In genomic region chr15:81835007-81835880, GRCm38 (mm10) we compare ENCODE assay signal across 10 mouse cellular contexts. TPM values are rescaled to one million over a fixed set of nuclear protein-coding genes. Genes with fewer than 3 reads are reported as not detected.
A peak's percentile ranks its signal among the peaks of the same experiment; 100 is the strongest.
DNase-seq lines count a peak whose midpoint lies in the region; ATAC-seq and TF ChIP-seq lines count a peak whose summit lies in the region.
"Had no signal": no experiment of that assay in that cellular context is flagged by ENCODE, and none has a peak within 500 bp of the region (broad histone marks: within the 10 kb centered on the region; RNA-seq: fewer than 3 reads in every experiment).

No protein-coding gene starts in this region.

- no peak overlapping the region for H3K4me3 ChIP-seq in lung, postnatal 0 days (ENCODE audit: low read depth, low read length)
- H3K4me3 ChIP-seq in kidney, embryonic 15.5 days (replicated peaks), result no peak overlapping the region
- no peak overlapping the region for H3K4me3 ChIP-seq in stomach, embryonic 14.5 days (ENCODE audit: low read depth, low read length)

- no peak for TF ChIP-seq EP300 in lung, postnatal 0 days (IDR thresholded peaks at IDR 0.05)

- H3K4me2 ChIP-seq in lung, postnatal 0 days (replicated peaks; ENCODE audit: low read depth, low read length), result no peak overlapping the region
- H3K4me2 ChIP-seq in kidney, embryonic 15.5 days, result peak overlapping the region; percentile 63
- H3K4me2 ChIP-seq in stomach, embryonic 14.5 days (replicated peaks; ENCODE audit: low read depth, low read length), result peak overlapping the region; percentile 70; the same call in 1 of the 2 replicates

- TF ChIP-seq CTCF in lung, postnatal 0 days (IDR thresholded peaks at IDR 0.05), result no peak

- peak; percentile 31 to 33 for DNase-seq in cerebellum, postnatal 10 days
- no peak for DNase-seq in cerebellum, postnatal 36 days
- no peak for DNase-seq in lung, postnatal 0 days (ENCODE audit: low spot score)
- no peak for DNase-seq in lung, postnatal 4 days
- no peak for DNase-seq in T-cell, adult 2 months (ENCODE audit: low spot score)
- DNase-seq in layer of hippocampus, postnatal 10 days (ENCODE audit: low spot score in 2 of 2), result no peak
- DNase-seq: midbrain, embryonic 14.5 days; right cerebral cortex, adult 18-20 months had no signal

- H3K9me3 ChIP-seq in lung, postnatal 0 days (ENCODE audit: low read length), result no peaks in the 10 kb centered on the region
- H3K9me3 ChIP-seq in kidney, embryonic 15.5 days (replicated peaks), result no peaks in the 10 kb centered on the region
- H3K9me3 ChIP-seq in stomach, embryonic 14.5 days (ENCODE audit: control insufficient read depth, low read depth, low read length), result no peaks in the 10 kb centered on the region

- WGBS in lung, postnatal 0 days, result 76% methylated on average over 10 of the region's 10 CpGs
- 59% methylated on average over 10 of the region's 10 CpGs for WGBS in kidney, embryonic 15.5 days
- 62% methylated on average over 10 of the region's 10 CpGs for WGBS in stomach, embryonic 14.5 days

- H3K36me3 ChIP-seq in lung, postnatal 0 days (ENCODE audit: insufficient read depth, low read length), result no peaks in the 10 kb centered on the region
- H3K36me3 ChIP-seq in kidney, embryonic 15.5 days, result no peaks in the 10 kb centered on the region
- no peaks in the 10 kb centered on the region for H3K36me3 ChIP-seq in stomach, embryonic 14.5 days (ENCODE audit: control insufficient read depth, insufficient read depth, low read length)

- H3K27ac ChIP-seq in lung, postnatal 0 days (ENCODE audit: low read length), result peak overlapping the region; percentile 68
- peak overlapping the region; percentile 13; the same call in 1 of the 2 replicates for H3K27ac ChIP-seq in kidney, embryonic 15.5 days
- H3K27ac ChIP-seq in stomach, embryonic 14.5 days (ENCODE audit: low read length), result no peak overlapping the region

- ATAC-seq in lung, postnatal 0 days, result no peak
- no peak for ATAC-seq in kidney, embryonic 15.5 days (replicated peaks; ENCODE audit: low FRiP score)
- no peak for ATAC-seq in stomach, embryonic 14.5 days (ENCODE audit: insufficient number of reproducible peaks, insufficient read depth, low FRiP score, low read depth)

- H3K27me3 ChIP-seq in lung, postnatal 0 days (replicated peaks; ENCODE audit: insufficient read depth, low read length), result no peaks in the 10 kb centered on the region
- H3K27me3 ChIP-seq in kidney, embryonic 15.5 days, result peaks cover 6% of the 10 kb centered on the region
- no peaks in the 10 kb centered on the region for H3K27me3 ChIP-seq in stomach, embryonic 14.5 days (ENCODE audit: control insufficient read depth, insufficient read depth, low read length)

- H3K9ac ChIP-seq in lung, postnatal 0 days (replicated peaks; ENCODE audit: low read depth), result 0 out of 2 replicates have a peak overlapping the region, but pooled peaks have one; percentile 23
- H3K9ac ChIP-seq in kidney, embryonic 15.5 days, result no peak overlapping the region
- H3K9ac ChIP-seq in stomach, embryonic 14.5 days (replicated peaks; ENCODE audit: low read depth, low read length), result no peak overlapping the region

- H3K4me1 ChIP-seq in lung, postnatal 0 days (ENCODE audit: insufficient read depth, low read depth, low read length), result peaks cover 28% of the 10 kb centered on the region; the same call in 1 of the 2 replicates
- peaks cover 46% of the 10 kb centered on the region for H3K4me1 ChIP-seq in kidney, embryonic 15.5 days
- peaks cover 16% of the 10 kb centered on the region for H3K4me1 ChIP-seq in stomach, embryonic 14.5 days (ENCODE audit: control insufficient read depth, insufficient read depth, low read length)

RNA-seq across cellular contexts. Expression of gene Tob2, which starts 23.4 kb away (rescaled TPM):
- 24.8 and 30.0 TPM in 2 replicates for polyA plus RNA-seq in lung, postnatal 0 days (2015; fragmentation: Nextera tagmentation; extraction: Ambion mirVana)
- 28.2 and 29.3 TPM in 2 replicates for polyA plus RNA-seq in kidney, embryonic 15.5 days (2015; fragmentation: Nextera tagmentation; extraction: Ambion mirVana)
- polyA plus RNA-seq in stomach, embryonic 14.5 days (2014; fragmentation: Nextera tagmentation; extraction: Ambion mirVana), result 24.5 and 25.1 TPM in 2 replicates
- total RNA-seq in layer of hippocampus, postnatal 10 days (2021), result 10 to 100 TPM; 25.2 to 31.9 TPM

RNA-seq across cellular contexts. Expression of gene Tef, which starts 33.0 kb away (rescaled TPM):
- 38.6 and 44.0 TPM in 2 replicates for polyA plus RNA-seq in lung, postnatal 0 days (2015; fragmentation: Nextera tagmentation; extraction: Ambion mirVana)
- polyA plus RNA-seq in kidney, embryonic 15.5 days (2015; fragmentation: Nextera tagmentation; extraction: Ambion mirVana), result 23.9 and 26.5 TPM in 2 replicates
- 23.7 and 25.6 TPM in 2 replicates for polyA plus RNA-seq in stomach, embryonic 14.5 days (2014; fragmentation: Nextera tagmentation; extraction: Ambion mirVana)
- total RNA-seq in layer of hippocampus, postnatal 10 days (2021), result 100 to 1,000 TPM; 125 to 148 TPM

RNA-seq across cellular contexts. Expression of gene Phf5a, which starts 36.5 kb away (rescaled TPM):
- 80.3 and 88.8 TPM in 2 replicates for polyA plus RNA-seq in lung, postnatal 0 days (2015; fragmentation: Nextera tagmentation; extraction: Ambion mirVana)
- polyA plus RNA-seq in kidney, embryonic 15.5 days (2015; fragmentation: Nextera tagmentation; extraction: Ambion mirVana), result 159 and 163 TPM in 2 replicates
- polyA plus RNA-seq in stomach, embryonic 14.5 days (2014; fragmentation: Nextera tagmentation; extraction: Ambion mirVana), result 153 and 157 TPM in 2 replicates
- total RNA-seq in layer of hippocampus, postnatal 10 days (2021), result 10 to 100 TPM; 44.9 to 49.2 TPM

RNA-seq across cellular contexts. Expression of gene Aco2, which starts 36.9 kb away (rescaled TPM):
- polyA plus RNA-seq in lung, postnatal 0 days (2015; fragmentation: Nextera tagmentation; extraction: Ambion mirVana), result 89.2 and 90.8 TPM in 2 replicates
- polyA plus RNA-seq in kidney, embryonic 15.5 days (2015; fragmentation: Nextera tagmentation; extraction: Ambion mirVana), result 216 and 224 TPM in 2 replicates
- polyA plus RNA-seq in stomach, embryonic 14.5 days (2014; fragmentation: Nextera tagmentation; extraction: Ambion mirVana), result 136 and 144 TPM in 2 replicates
- total RNA-seq in layer of hippocampus, postnatal 10 days (2021), result 100 to 1,000 TPM; 396 to 417 TPM

Comparison
In these comparisons a context has a peak if more than half of its experiments do, and no peak if none do; other contexts are left out.
1. DNase-seq: peak in cerebellum, postnatal 10 days (2 of 2); none in cerebellum, postnatal 36 days (0 of 2), lung, postnatal 0 days (single experiment), lung, postnatal 4 days (0 of 2), T-cell, adult 2 months (single experiment) and layer of hippocampus, postnatal 10 days (0 of 2).